Mouse (Mus musculus) ES-E14 (cell line): ENCODE data around the gene Gm45808.

Experiments
- CHD2 ChIP-seq: IDR thresholded peaks from 2 replicates; pipeline ENCODE4 v1.6.1; 2014; ENCODE audit warnings: mild to moderate bottlenecking, low read depth, low read length, inconsistent platforms
- HCFC1 ChIP-seq: IDR thresholded peaks from 2 replicates; pipeline ENCODE4 v1.6.1; 2012; ENCODE audit warnings: low read length, inconsistent platforms, borderline replicate concordance; ENCODE audit not compliant: insufficient read depth
- MAFK ChIP-seq: IDR thresholded peaks from 2 replicates; pipeline ENCODE4 v1.6.1; 2014; ENCODE audit warnings: mild to moderate bottlenecking, low read depth, low read length, inconsistent platforms; ENCODE audit not compliant: insufficient read depth
- ZC3H11A ChIP-seq: IDR thresholded peaks from 2 replicates; pipeline ENCODE4 v1.6.1; 2012; ENCODE audit warnings: low read depth, mild to moderate bottlenecking, inconsistent platforms, low read length, borderline replicate concordance

- TF ChIP-seq CHD2: no peak
- TF ChIP-seq MAFK: no peak
- no peak for TF ChIP-seq HCFC1
- no peak for TF ChIP-seq ZC3H11A
Measured at GRCm38 (mm10) chr7:45460377-45460776, 26.2 kb downstream of the Gm45808 start.
